Mouse (Mus musculus): ENCODE measurements around the gene Zbtb46.

Gene Zbtb46

DNA sequence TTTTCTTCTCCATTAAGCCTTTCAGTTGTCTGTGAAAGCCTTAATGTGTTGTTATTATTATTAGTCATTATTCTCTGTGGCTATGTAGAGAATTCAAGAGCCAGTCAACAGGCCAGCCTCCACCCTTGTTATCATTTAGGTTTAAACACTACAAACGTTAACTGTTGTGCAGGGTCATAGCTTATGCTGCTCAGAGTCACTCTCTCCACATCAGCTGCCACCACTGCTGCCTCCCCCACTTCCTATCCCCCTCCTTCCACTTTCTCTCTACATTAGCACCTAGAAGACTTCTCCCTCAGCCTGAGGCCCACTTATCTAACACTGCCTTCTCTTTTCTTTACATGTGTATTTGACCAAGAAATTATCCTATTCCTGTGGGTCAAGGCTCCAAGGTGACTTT lies 57.7 kb downstream of the Zbtb46 start:
- no peak for DNase-seq

- DNase-seq = peak in 1 of 2 experiments; percentile 26
These were observed 61.9 kb downstream of the Zbtb46 start for GRCm38 (mm10) chr2:181397207-181397761.

DNA sequence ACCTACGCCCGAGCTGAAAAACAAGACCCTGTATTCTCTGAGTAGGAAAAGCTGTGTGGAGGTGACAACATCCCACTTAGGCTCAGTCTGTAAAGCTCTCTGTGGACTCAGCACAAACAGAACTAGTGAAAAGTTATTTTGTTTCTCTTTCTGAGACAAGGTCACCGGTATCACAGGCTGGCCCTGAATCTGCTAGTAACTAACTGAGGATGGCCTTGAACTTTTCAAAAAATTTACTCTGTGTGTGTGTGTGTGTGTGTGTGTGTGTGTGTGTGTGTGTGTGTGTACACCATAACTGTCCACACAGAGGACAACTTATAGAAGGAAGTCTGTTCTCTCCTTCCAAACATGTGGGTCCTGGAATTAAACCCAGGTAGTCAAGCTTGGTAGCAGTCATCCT lies 65.1 kb downstream of the Zbtb46 start:
- no peak for DNase-seq

DNA sequence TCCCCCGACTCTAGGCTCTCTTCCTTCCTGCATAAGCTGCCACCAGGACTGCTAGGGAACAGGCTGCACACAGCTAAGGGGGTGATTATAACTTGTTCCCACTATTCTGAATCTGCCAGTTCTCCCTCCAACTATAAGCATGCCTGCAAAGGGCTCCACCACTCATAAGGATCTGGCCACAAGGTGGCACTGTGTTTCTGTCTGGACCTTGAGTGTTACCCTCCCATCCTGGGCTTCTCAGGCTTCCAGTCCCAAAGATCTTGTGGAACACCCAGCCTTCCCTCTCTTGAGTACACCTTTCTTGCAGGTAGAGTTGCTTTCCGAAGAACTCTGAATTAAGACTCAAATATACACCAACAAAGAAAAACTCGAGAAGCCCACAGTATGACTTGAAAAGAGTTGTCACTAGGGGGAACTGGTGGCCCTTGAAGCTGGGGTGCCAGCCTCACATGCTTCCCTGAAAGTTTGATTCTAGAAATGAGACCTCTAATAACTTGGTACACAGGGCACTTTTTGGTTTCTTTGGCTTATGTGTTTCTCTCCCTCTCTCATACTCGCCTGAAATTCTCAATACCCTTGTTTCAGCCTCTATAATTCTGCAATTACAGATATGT lies 66.5 kb downstream of the Zbtb46 start:
- peak; percentile 70 to 88 for DNase-seq

- no peak for DNase-seq
These were observed 67.7 kb downstream of the Zbtb46 start for GRCm38 (mm10) chr2:181391541-181391940.

- DNase-seq = peak in 1 of 2 experiments; percentile 17
These were observed 68.2 kb downstream of the Zbtb46 start for GRCm38 (mm10) chr2:181391022-181391421.

GRCm38 (mm10) chr2:181390136-181390870 lies 68.9 kb downstream of the Zbtb46 start:
- DNase-seq = no peak

- no peak for DNase-seq
These were observed 72.5 kb downstream of the Zbtb46 start for GRCm38 (mm10) chr2:181386663-181387210.

- DNase-seq = no peak
These were observed 73.3 kb downstream of the Zbtb46 start for GRCm38 (mm10) chr2:181385885-181386284.

DNA sequence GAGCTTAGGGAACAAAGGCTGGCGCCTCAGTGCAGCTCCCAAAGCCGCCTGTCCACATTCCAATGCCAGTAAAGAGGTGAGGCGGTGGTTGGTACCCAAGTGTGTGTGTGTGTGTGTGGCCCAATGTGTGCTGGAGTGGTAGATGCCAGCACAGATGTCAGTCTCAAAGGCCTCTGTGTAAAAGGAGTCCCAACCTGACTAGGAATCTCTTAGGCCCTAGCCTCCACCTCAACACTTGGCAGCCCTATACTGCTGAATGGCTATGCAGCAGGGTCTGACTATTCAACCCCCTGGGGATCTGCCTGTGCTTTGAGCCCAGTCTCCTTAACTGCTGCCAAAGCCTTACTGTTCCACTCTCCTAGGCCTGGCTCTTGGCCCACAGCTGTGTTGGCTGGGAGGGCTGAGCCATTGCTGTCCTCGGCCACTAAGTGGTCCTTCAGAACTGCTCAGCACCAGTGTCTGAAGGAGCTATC lies 74.3 kb downstream of the Zbtb46 start:
- DNase-seq = peak; percentile 51 to 77

- no peak for DNase-seq
These were observed 74.8 kb downstream of the Zbtb46 start for GRCm38 (mm10) chr2:181384463-181384862.

DNA sequence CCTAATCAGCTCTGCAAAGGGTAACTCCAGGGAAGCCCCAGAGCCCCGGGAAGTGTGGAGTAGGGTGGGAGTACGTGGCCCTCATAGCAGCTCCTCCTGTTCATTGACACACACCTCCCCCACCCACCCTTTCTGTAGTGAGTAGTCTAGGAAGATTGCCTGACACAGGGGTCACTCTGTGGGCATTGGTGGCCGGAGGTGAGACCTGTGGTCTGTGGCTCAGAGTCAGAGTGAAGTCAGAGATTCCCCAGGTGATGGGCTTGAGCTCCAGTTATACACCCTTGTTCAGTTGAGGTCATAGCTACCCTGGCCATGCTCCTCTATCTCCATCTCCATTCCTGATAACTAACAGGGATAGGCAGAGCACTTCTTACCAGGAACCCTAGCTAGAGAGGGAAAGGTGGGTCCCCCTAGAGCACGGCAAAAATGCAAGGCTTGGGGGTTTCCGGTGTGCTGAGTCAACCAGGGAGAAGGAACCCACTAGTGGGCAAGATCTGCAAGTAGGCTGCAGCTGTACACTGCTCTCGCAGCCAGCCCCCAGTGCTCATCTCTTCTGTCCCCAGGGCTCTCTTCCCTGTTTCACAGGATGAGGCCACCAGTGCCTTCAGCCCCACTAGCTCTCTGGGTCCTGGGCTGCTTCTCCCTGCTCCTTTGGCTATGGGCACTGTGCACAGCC lies 77.5 kb downstream of the Zbtb46 start:
- DNase-seq = no peak

DNA sequence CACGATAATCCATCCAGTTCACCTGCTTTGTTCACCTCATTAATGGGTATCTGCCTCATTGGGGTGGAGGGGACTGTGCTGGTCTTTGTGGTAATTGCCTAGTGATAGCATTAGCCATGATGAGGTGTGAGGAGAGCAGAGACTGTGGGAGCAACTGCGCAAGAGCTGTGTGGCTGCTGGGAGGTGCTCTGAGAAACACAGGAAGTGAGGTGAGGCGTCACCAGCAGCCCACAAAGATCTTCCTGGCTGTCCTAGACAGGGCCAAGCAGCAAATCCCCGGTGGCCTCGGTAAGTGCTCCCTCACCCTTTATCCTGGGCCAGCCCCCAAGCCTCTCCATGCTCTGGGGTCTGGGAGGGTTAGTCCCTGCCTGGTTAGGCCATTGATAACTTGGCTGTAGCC lies 78.1 kb downstream of the Zbtb46 start:
- DNase-seq = no peak

- no peak for DNase-seq
These were observed 79.0 kb downstream of the Zbtb46 start for GRCm38 (mm10) chr2:181380251-181380650.

- no peak for DNase-seq
These were observed 79.4 kb downstream of the Zbtb46 start, which contains the start of gene Lime1 for GRCm38 (mm10) chr2:181379778-181380177. Lime1 (plus strand) TSS chr2:181380078.

GRCm38 (mm10) chr2:181378701-181379100 lies 80.5 kb downstream of the Zbtb46 start:
- DNase-seq = no peak

- no peak for DNase-seq
These were observed 82.0 kb downstream of the Zbtb46 start for GRCm38 (mm10) chr2:181377230-181377629.

GRCm38 (mm10) chr2:181375787-181376186 lies 83.4 kb downstream of the Zbtb46 start:
- DNase-seq = peak in 1 of 2 experiments; percentile 16

- no peak for DNase-seq
These were observed 89.2 kb downstream of the Zbtb46 start for GRCm38 (mm10) chr2:181370001-181370400.

GRCm38 (mm10) chr2:181365655-181366075 lies 93.6 kb downstream of the Zbtb46 start:
- DNase-seq = no peak

DNA sequence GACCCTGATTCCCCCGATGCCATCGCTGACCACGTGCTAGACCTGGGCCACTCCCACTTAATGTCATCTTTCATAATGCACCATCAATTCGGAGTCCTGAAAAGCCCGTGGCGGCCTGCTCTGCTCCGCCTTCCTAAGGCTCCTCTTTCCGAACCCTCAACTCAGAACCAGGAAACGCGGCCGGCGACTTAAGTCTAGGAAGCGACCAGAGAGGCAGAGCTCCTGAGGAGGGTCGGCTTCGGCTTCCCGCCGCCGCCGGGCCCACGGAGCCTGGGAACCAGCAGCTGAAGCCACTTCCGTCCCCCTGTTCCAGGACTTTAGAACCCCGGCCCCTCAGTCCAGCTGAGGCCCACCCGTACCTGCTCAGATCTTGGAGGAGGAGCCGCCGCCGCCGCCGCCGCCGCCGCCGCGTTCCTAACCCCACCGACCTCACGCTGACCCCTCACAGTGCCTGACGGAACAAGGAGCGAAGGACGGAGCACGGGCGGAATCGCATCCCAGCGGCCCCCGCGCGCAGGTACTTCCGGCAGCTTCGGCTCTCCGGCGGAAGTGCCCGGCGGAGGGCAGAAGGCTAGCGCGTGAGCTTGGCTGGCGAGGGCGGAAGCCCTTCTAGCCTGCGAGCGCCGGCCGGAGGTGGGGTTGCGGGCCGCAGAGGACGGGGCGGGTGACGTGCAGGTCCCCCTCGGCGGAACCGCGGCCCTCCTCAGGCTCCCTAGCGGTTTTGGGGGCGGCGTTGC lies 94.2 kb downstream of the Zbtb46 start, which contains the start of the genes Zgpat and Arfrp1:
Gene Zgpat, plus strand, starts transcription at position 69 of the 737 bp plus-strand sequence.
Gene Arfrp1, minus strand, starts transcription at position 545 of the 737 bp plus-strand sequence.
- DNase-seq = peak; percentile 91 to 94

- no peak for DNase-seq
These were observed 94.8 kb downstream of the Zbtb46 start for GRCm38 (mm10) chr2:181364487-181364859.

All from lung, postnatal 4 days (tissue).